Mouse (Mus musculus) MEL (cell line): Measurements from ENCODE around the gene Usp40. TPM values are rescaled to one million over a fixed set of nuclear protein-coding genes. Genes with fewer than 3 reads are reported as not detected.
A peak's percentile ranks its signal among the peaks of the same experiment; 100 is the strongest.

Experiments
- DNase-seq: peaks from one replicate; pipeline ENCODE4 v3.0.0; 2011; ENCODE audit warnings: low read depth, low spot score
- H3K27ac ChIP-seq: 2 replicates; pipeline ENCODE4 v1.5.1; 2012; ENCODE audit warnings: low read depth, mild to moderate bottlenecking, control low read depth, low read length, moderate library complexity; ENCODE audit not compliant: control insufficient read depth
- H3K27me3 ChIP-seq, 2 experiments: fragments of 150-350 bp in 1 of 2; sonication (generic) in 1 of 2; 2 replicates each; pipeline ENCODE4 v1.6.1; 2012; ENCODE audit warnings: low read length in 2 of 2, mild to moderate bottlenecking in 2 of 2, improper control_type of control experiment in 1 of 2, moderate library complexity in 1 of 2; ENCODE audit not compliant: insufficient read depth in 2 of 2, control insufficient read depth in 1 of 2
- H3K36me3 ChIP-seq, 2 experiments: 2 replicates each; pipeline ENCODE4 v1.6.1; 2012 to 2014; ENCODE audit warnings: low read length in 2 of 2, improper control_type of control experiment in 1 of 2, inconsistent platforms in 1 of 2, mild to moderate bottlenecking in 1 of 2; ENCODE audit not compliant: insufficient read depth in 2 of 2, control insufficient read depth in 1 of 2
- H3K4me1 ChIP-seq, 2 experiments: fragments of 150-350 bp in 1 of 2; sonication (generic) in 1 of 2; 2 replicates each; pipeline ENCODE4 v1.6.1; 2012; ENCODE audit warnings: low read length in 2 of 2, improper control_type of control experiment in 1 of 2, mild to moderate bottlenecking in 1 of 2; ENCODE audit not compliant: insufficient read depth in 2 of 2, control insufficient read depth in 1 of 2
- H3K4me3 ChIP-seq, 2 experiments: fragments of 150-350 bp in 1 of 2; sonication (generic) in 1 of 2; 2 replicates each; pipeline ENCODE4 v1.5.1; 2012; ENCODE audit warnings: low read depth in 2 of 2, low read length in 2 of 2, mild to moderate bottlenecking in 2 of 2, moderate library complexity in 2 of 2, control low read depth in 1 of 2, improper control_type of control experiment in 1 of 2; ENCODE audit not compliant: control insufficient read depth in 1 of 2, insufficient read depth in 1 of 2
- H3K79me2 ChIP-seq: 2 replicates; pipeline ENCODE4 v1.6.1; 2012; ENCODE audit warnings: mild to moderate bottlenecking, low read length, moderate library complexity; ENCODE audit not compliant: control insufficient read depth, poor library complexity, insufficient read depth
- H3K9ac ChIP-seq: 2 replicates; pipeline ENCODE4 v1.6.1; 2012; ENCODE audit warnings: low read depth, mild to moderate bottlenecking, control low read depth, low read length, moderate library complexity; ENCODE audit not compliant: control insufficient read depth, poor library complexity, severe bottlenecking
- H3K9me3 ChIP-seq: fragments of 150-350 bp; sonication (generic); replicated peaks from 2 replicates; pipeline ENCODE4 v1.6.1; 2012; ENCODE audit warnings: mild to moderate bottlenecking, low read length, improper control_type of control experiment, moderate library complexity; ENCODE audit not compliant: insufficient read depth
- BHLHE40 ChIP-seq: IDR thresholded peaks from 2 replicates; pipeline ENCODE4 v1.6.1; 2012; ENCODE audit warnings: low read depth, mild to moderate bottlenecking, inconsistent platforms, low read length, improper control_type of control experiment, borderline replicate concordance
- CHD2 ChIP-seq: IDR thresholded peaks from 2 replicates; pipeline ENCODE4 v1.6.1; 2011; ENCODE audit warnings: low read length, improper control_type of control experiment
- E2F4 ChIP-seq: IDR thresholded peaks from 2 replicates; pipeline ENCODE4 v1.6.1; 2011; ENCODE audit warnings: low read depth, low read length, improper control_type of control experiment, borderline replicate concordance
- ELF1 ChIP-seq: IDR thresholded peaks from 2 replicates; pipeline ENCODE4 v1.6.1; 2014; ENCODE audit warnings: low read depth, mild to moderate bottlenecking, inconsistent platforms, low read length, improper control_type of control experiment, moderate library complexity
- GATA1 ChIP-seq: IDR thresholded peaks from 2 replicates; pipeline ENCODE4 v1.6.1; 2011; ENCODE audit warnings: low read depth, low read length, improper control_type of control experiment
- KAT2A ChIP-seq: conservative IDR thresholded peaks from 2 replicates; pipeline ENCODE4 v1.6.1; 2012; ENCODE audit warnings: low read depth, low read length, improper control_type of control experiment, inconsistent platforms
- MAZ ChIP-seq: IDR thresholded peaks from 2 replicates; pipeline ENCODE4 v1.6.1; 2012; ENCODE audit warnings: low read depth, mild to moderate bottlenecking, inconsistent platforms, low read length, improper control_type of control experiment
- MEF2A ChIP-seq: IDR thresholded peaks from 2 replicates; pipeline ENCODE4 v1.6.1; 2014; ENCODE audit warnings: low read depth, mild to moderate bottlenecking, inconsistent platforms, low read length, improper control_type of control experiment; ENCODE audit not compliant: poor library complexity, insufficient replicate concordance, severe bottlenecking; ENCODE audit errors: extremely low read depth
- MXI1 ChIP-seq: IDR thresholded peaks from 2 replicates; pipeline ENCODE4 v1.6.1; 2011; ENCODE audit warnings: mild to moderate bottlenecking, low read depth, low read length, improper control_type of control experiment
- MYB ChIP-seq: IDR thresholded peaks from 2 replicates; pipeline ENCODE4 v1.6.1; 2011; ENCODE audit warnings: mild to moderate bottlenecking, low read depth, low read length, improper control_type of control experiment
- MYC ChIP-seq: IDR thresholded peaks from 2 replicates; pipeline ENCODE4 v1.6.1; 2011; ENCODE audit warnings: low read depth, mild to moderate bottlenecking, low read length, improper control_type of control experiment, moderate library complexity
- NELFE ChIP-seq: IDR thresholded peaks from 2 replicates; pipeline ENCODE4 v1.6.1; 2011; ENCODE audit warnings: low read depth, low read length, improper control_type of control experiment
- RAD21 ChIP-seq: IDR thresholded peaks from 2 replicates; pipeline ENCODE4 v1.6.1; 2011; ENCODE audit warnings: mild to moderate bottlenecking, low read depth, low read length, improper control_type of control experiment
- RCOR1 ChIP-seq: IDR thresholded peaks from 2 replicates; pipeline ENCODE4 v1.6.1; 2012; ENCODE audit warnings: low read depth, mild to moderate bottlenecking, inconsistent platforms, low read length, improper control_type of control experiment
- SMC3 ChIP-seq: IDR thresholded peaks from 2 replicates; pipeline ENCODE4 v1.6.1; 2011; ENCODE audit warnings: low read depth, low read length, improper control_type of control experiment
- TAL1 ChIP-seq: IDR thresholded peaks from 2 replicates; pipeline ENCODE4 v1.6.1; 2012; ENCODE audit warnings: mild to moderate bottlenecking, inconsistent platforms, low read length, moderate library complexity, mixed read lengths
- TBP ChIP-seq: IDR thresholded peaks from 2 replicates; pipeline ENCODE4 v1.8.0; 2011; ENCODE audit warnings: low read depth, low read length, improper control_type of control experiment
- UBTF ChIP-seq: IDR thresholded peaks from 2 replicates; pipeline ENCODE4 v1.6.1; 2012; ENCODE audit warnings: low read depth, mild to moderate bottlenecking, inconsistent platforms, low read length, improper control_type of control experiment, moderate library complexity, borderline replicate concordance; ENCODE audit not compliant: insufficient read depth
- USF1 ChIP-seq: IDR thresholded peaks from 2 replicates; pipeline ENCODE4 v1.6.1; 2014; ENCODE audit warnings: low read depth, mild to moderate bottlenecking, inconsistent platforms, low read length, improper control_type of control experiment, moderate library complexity
- USF2 ChIP-seq, 2 experiments: IDR thresholded peaks; 2 replicates each; pipeline ENCODE4 v1.6.1; 2011 to 2012; ENCODE audit warnings: improper control_type of control experiment in 2 of 2, low read length in 2 of 2, borderline replicate concordance in 1 of 2, inconsistent platforms in 1 of 2, low read depth in 1 of 2, mild to moderate bottlenecking in 1 of 2; ENCODE audit not compliant: insufficient read depth in 1 of 2
- ZC3H11A ChIP-seq: IDR thresholded peaks from 2 replicates; pipeline ENCODE4 v1.6.1; 2012; ENCODE audit warnings: low read depth, mild to moderate bottlenecking, inconsistent platforms, low read length, improper control_type of control experiment
- ZMIZ1 ChIP-seq: IDR thresholded peaks from 2 replicates; pipeline ENCODE4 v1.6.1; 2012; ENCODE audit warnings: low read depth, mild to moderate bottlenecking, inconsistent platforms, low read length, improper control_type of control experiment, moderate library complexity
- ZNF384 ChIP-seq: IDR thresholded peaks from 2 replicates; pipeline ENCODE4 v1.6.1; 2012; ENCODE audit warnings: low read depth, mild to moderate bottlenecking, inconsistent platforms, low read length, improper control_type of control experiment
- polyA plus RNA-seq, 2 experiments: library from polyadenylated mRNA; stranded (reverse) in 1 of 2; unstranded in 1 of 2; fragments of >175 nt in 1 of 2; fragments of >200 nt in 1 of 2; gene quantifications; 2 replicates each; pipeline versions ENCODE4 v1.2.1 to v1.2.4; 2012; ENCODE audit warnings: low replicate concordance in 2 of 2, low read depth in 1 of 2; ENCODE audit not compliant: insufficient read length in 2 of 2, insufficient read depth in 1 of 2, missing spikeins in 1 of 2
- total RNA-seq: library from RNA; depleted of rRNA; stranded (reverse); fragments of 300-350 nt; gene quantifications from 2 replicates; pipeline ENCODE4 v1.2.3, GENCODE M21; 2012

Usp40 gene
- total and polyA plus RNA-seq, 3 experiments, result 8.9 to 10.1 TPM; not detected in 1

DNA sequence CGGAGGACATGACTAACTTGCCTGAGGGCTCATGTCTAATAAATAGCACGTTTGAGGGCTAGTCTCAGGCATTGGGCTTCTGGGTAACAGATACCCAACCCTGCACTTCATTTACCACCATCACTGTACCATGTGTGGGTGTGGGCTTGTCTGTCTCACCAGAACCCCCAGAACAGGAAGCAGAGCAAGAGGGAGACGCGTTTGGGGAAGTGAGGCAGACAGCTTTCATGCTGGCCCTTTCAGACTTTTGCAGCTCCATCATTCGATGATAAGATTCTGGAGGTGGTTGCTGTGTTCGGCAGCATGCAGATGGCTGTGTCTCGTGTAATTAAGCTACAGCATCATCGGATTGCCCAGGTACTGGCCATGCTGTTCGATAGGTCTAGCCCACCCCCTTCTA lies 73.3 kb downstream of the Usp40 start (continued):
- no peak for TF ChIP-seq MEF2A
- no peak for TF ChIP-seq E2F4
- no peak for TF ChIP-seq CHD2
- TF ChIP-seq ZMIZ1, result no peak
- TF ChIP-seq MYC, result peak; percentile 84
- TF ChIP-seq ZNF384, result no peak
- TF ChIP-seq MXI1, result peak; percentile 50
- TF ChIP-seq KAT2A, result no peak
- TF ChIP-seq, all 39 proteins: peak for 13

DNA sequence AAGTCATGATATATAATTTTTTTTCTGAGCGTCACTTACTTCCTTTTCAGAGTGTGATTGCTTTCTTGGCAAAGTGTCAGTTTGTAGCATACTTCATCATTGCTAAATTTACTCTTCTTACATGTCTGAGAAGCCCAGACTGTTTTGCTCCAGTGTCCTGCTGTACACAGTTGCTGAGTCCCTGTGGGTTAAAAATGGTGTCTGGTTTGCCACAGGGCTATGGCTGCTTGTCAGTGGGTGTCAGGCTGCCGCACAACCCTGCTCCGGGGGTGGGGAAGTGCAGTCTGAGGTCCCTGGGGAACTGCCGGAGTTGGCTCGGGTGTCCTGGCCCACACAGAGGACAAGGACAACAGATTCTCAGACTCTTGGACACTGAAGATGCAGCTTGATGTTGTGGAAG lies 75.3 kb downstream of the Usp40 start:
- Histone ChIP-seq H3K27me3 (no peaks in the 10 kb centered on the region), H3K9ac (no peak overlapping the region), H3K4me3 (no peak overlapping the region), H3K4me1 (peaks cover 5 to 23% of the 10 kb centered on the region in 2 experiments), H3K9me3 (no peaks in the 10 kb centered on the region), H3K79me2 (no peaks in the 10 kb centered on the region), H3K36me3 (peaks cover 8 to 19% of the 10 kb centered on the region in 2 experiments), H3K27ac (no peak overlapping the region)
- DNase-seq, result no peak
- TF ChIP-seq ELF1, result no peak
- no peak for TF ChIP-seq MYB
- no peak for TF ChIP-seq ZNF384
- TF ChIP-seq RCOR1, result no peak
- TF ChIP-seq USF1, result no peak
- no peak for TF ChIP-seq RAD21
- no peak for TF ChIP-seq ZC3H11A
- TF ChIP-seq GATA1, result no peak
- TF ChIP-seq NELFE, result no peak
- TF ChIP-seq BHLHE40, result no peak
- TF ChIP-seq UBTF, result no peak
- TF ChIP-seq CHD2, result no peak
- no peak for TF ChIP-seq USF2 (IDR thresholded peaks at IDR 0.05; ENCODE audit: borderline replicate concordance in 1 of 2, insufficient read depth in 1 of 2, low read depth in 1 of 2, low read length in 2 of 2)
- TF ChIP-seq E2F4, result no peak
- TF ChIP-seq SMC3, result no peak
- TF ChIP-seq MAZ, result no peak
- TF ChIP-seq TAL1, result no peak
- no peak for TF ChIP-seq TBP
